Mouse (Mus musculus): ENCODE measurements around the gene Oprl1. TPM values are rescaled to one million over a fixed set of nuclear protein-coding genes. Genes with fewer than 3 reads are reported as not detected.

The Oprl1 gene
- polyA plus RNA-seq, 1 experiment from 2014 or later: 7.5 TPM

- Histone ChIP-seq H3K27me3 (ENCODE audit: control insufficient read depth, insufficient read depth, low read length) (peaks cover 7% of the 10 kb centered on the region; the same call in 1 of the 2 replicates), H3K36me3 (ENCODE audit: control insufficient read depth, insufficient read depth, low read length) (no peaks in the 10 kb centered on the region), H3K4me3 (ENCODE audit: low read depth, low read length) (no peak overlapping the region), H3K4me2 (peak overlapping the region; percentile 95), H3K27ac (ENCODE audit: low read depth, low read length) (no peak overlapping the region), H3K4me1 (ENCODE audit: control insufficient read depth, insufficient read depth, low read length) (peaks cover 10% of the 10 kb centered on the region), H3K9me3 (replicated peaks; ENCODE audit: control insufficient read depth, low read length) (no peaks in the 10 kb centered on the region), H3K9ac (ENCODE audit: low read depth, low read length) (peak overlapping the region; percentile 85; the same call in 1 of the 2 replicates)
- ATAC-seq (replicated peaks; ENCODE audit: insufficient number of reproducible peaks, low FRiP score, low TSS enrichment): no peak
- 88% methylated on average over 3 of the region's 3 CpGs for WGBS (ENCODE audit: insufficient replicate concordance)
These were observed 20.2 kb upstream of the Oprl1 start for GRCm38 (mm10) chr2:181694581-181694980.

GRCm38 (mm10) chr2:181695776-181696175 is 19.0 kb upstream of the Oprl1 start:
- no peak overlapping the region for H3K4me2 ChIP-seq
- no peak overlapping the region for H3K27ac ChIP-seq (ENCODE audit: low read depth, low read length)
- H3K27me3 ChIP-seq (ENCODE audit: control insufficient read depth, insufficient read depth, low read length): peaks cover 7% of the 10 kb centered on the region; the same call in 1 of the 2 replicates
- H3K4me1 ChIP-seq (ENCODE audit: control insufficient read depth, insufficient read depth, low read length): peaks cover 10% of the 10 kb centered on the region
- 78% methylated on average over 1 of the region's 1 CpGs for WGBS (ENCODE audit: insufficient replicate concordance)
- no peak overlapping the region for H3K4me3 ChIP-seq (ENCODE audit: low read depth, low read length)
- ATAC-seq (replicated peaks; ENCODE audit: insufficient number of reproducible peaks, low FRiP score, low TSS enrichment): no peak
- no peak overlapping the region for H3K9ac ChIP-seq (ENCODE audit: low read depth, low read length)
- no peaks in the 10 kb centered on the region for H3K36me3 ChIP-seq (ENCODE audit: control insufficient read depth, insufficient read depth, low read length)
- no peaks in the 10 kb centered on the region for H3K9me3 ChIP-seq (replicated peaks; ENCODE audit: control insufficient read depth, low read length)

DNA sequence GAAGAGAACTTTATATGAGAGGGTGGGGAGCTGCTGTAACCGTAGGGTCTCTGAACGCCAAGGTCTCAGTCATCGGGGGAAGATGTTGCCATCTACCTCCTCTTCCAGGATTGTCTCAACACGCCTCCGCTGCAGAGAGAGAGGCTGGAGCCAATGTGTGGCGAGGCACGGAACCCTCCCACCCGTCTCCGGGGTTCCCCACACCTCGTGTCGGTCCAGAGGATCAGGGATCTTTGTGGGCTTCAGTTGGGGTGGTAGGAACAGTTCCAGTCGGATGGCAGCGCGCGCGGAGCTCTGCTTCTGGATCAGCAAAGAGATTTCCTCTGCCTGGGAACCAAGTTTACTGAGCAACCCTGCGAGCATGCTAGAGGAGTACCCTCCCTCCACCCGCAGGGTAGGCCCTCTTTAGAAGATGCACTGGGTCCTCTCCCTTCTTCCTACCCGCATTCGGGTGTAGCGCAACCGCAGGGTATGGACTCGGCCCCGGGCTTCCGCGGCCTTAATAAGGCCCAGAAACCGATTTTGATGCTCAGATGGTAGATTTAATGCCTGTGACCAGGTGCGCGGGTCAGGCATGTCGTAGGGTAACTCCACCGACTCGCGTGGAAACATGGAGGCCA is 17.9 kb upstream of the Oprl1 start:
- no peaks in the 10 kb centered on the region for H3K36me3 ChIP-seq (ENCODE audit: control insufficient read depth, insufficient read depth, low read length)
- H3K27ac ChIP-seq (ENCODE audit: low read depth, low read length): no peak overlapping the region
- 52% methylated on average over 33 of the region's 33 CpGs for WGBS (ENCODE audit: insufficient replicate concordance)
- peaks cover 7% of the 10 kb centered on the region; the same call in 1 of the 2 replicates for H3K27me3 ChIP-seq (ENCODE audit: control insufficient read depth, insufficient read depth, low read length)
- H3K9ac ChIP-seq (ENCODE audit: low read depth, low read length): no peak overlapping the region
- H3K9me3 ChIP-seq (replicated peaks; ENCODE audit: control insufficient read depth, low read length): no peaks in the 10 kb centered on the region
- ATAC-seq (replicated peaks; ENCODE audit: insufficient number of reproducible peaks, low FRiP score, low TSS enrichment): no peak
- H3K4me1 ChIP-seq (ENCODE audit: control insufficient read depth, insufficient read depth, low read length): peaks cover 7% of the 10 kb centered on the region
- no peak overlapping the region for H3K4me3 ChIP-seq (ENCODE audit: low read depth, low read length)
- no peak overlapping the region for H3K4me2 ChIP-seq

- Histone ChIP-seq H3K27ac (ENCODE audit: low read depth, low read length) (no peak within 1 kb of the TSS), H3K9ac (ENCODE audit: low read depth, low read length) (no peak within 1 kb of the TSS), H3K9me3 (replicated peaks; ENCODE audit: control insufficient read depth, low read length) (no peaks in the 10 kb centered on the region), H3K4me1 (ENCODE audit: control insufficient read depth, insufficient read depth, low read length) (peaks cover under 1% of the 10 kb centered on the region; the same call in 1 of the 2 replicates), H3K36me3 (ENCODE audit: control insufficient read depth, insufficient read depth, low read length) (no peaks in the 10 kb centered on the region), H3K27me3 (ENCODE audit: control insufficient read depth, insufficient read depth, low read length) (peaks cover 7% of the 10 kb centered on the region; the same call in 1 of the 2 replicates), H3K4me3 (ENCODE audit: low read depth, low read length) (no peak within 1 kb of the TSS), H3K4me2 (no peak within 1 kb of the TSS)
- no peak for ATAC-seq (replicated peaks; ENCODE audit: insufficient number of reproducible peaks, low FRiP score, low TSS enrichment)
- WGBS (ENCODE audit: insufficient replicate concordance): 56% methylated on average over 5 of the region's 5 CpGs
These were observed 16.6 kb upstream of the Oprl1 start, which contains the start of gene Lkaaear1 for GRCm38 (mm10) chr2:181698241-181698640. Gene Lkaaear1, minus strand, starts transcription at chr2:181698442.

GRCm38 (mm10) chr2:181706668-181707067 is 8.1 kb upstream of the Oprl1 start:
- no peaks in the 10 kb centered on the region for H3K4me1 ChIP-seq (ENCODE audit: control insufficient read depth, insufficient read depth, low read length)
- H3K27ac ChIP-seq (ENCODE audit: low read depth, low read length): no peak overlapping the region
- no peak overlapping the region for H3K4me3 ChIP-seq (ENCODE audit: low read depth, low read length)
- no peak overlapping the region for H3K4me2 ChIP-seq
- no peak overlapping the region for H3K9ac ChIP-seq (ENCODE audit: low read depth, low read length)
- no peaks in the 10 kb centered on the region for H3K27me3 ChIP-seq (ENCODE audit: control insufficient read depth, insufficient read depth, low read length)
- ATAC-seq (replicated peaks; ENCODE audit: insufficient number of reproducible peaks, low FRiP score, low TSS enrichment): no peak
- H3K9me3 ChIP-seq (replicated peaks; ENCODE audit: control insufficient read depth, low read length): no peaks in the 10 kb centered on the region
- 31% methylated on average over 4 of the region's 4 CpGs for WGBS (ENCODE audit: insufficient replicate concordance)
- H3K36me3 ChIP-seq (ENCODE audit: control insufficient read depth, insufficient read depth, low read length): no peaks in the 10 kb centered on the region

DNA sequence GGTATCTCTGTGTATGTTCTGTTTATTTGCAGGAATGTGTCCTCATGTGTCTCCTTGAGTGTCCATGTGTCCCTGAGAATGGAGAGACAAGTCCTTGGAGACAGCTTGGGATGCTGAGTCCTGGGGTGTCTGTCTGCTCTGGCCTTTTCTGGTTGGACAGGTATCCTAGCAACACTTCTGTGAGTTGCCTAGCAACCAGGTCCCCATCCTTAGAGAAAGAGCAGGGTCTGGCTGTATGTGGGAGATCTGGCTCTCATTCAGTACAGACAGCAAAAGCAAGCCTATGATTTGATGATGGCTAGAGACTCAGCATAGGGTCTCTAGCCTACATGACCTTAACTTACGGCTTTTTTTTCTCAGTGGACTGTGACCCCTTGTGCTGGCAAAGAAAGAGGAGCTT is 1.1 kb upstream of the Oprl1 start:
- Histone ChIP-seq H3K27ac (ENCODE audit: low read depth, low read length) (no peak overlapping the region), H3K9ac (ENCODE audit: low read depth, low read length) (no peak overlapping the region), H3K27me3 (ENCODE audit: control insufficient read depth, insufficient read depth, low read length) (no peaks in the 10 kb centered on the region), H3K9me3 (replicated peaks; ENCODE audit: control insufficient read depth, low read length) (no peaks in the 10 kb centered on the region), H3K4me2 (no peak overlapping the region), H3K36me3 (ENCODE audit: control insufficient read depth, insufficient read depth, low read length) (no peaks in the 10 kb centered on the region), H3K4me1 (ENCODE audit: control insufficient read depth, insufficient read depth, low read length) (peaks cover 8% of the 10 kb centered on the region), H3K4me3 (ENCODE audit: low read depth, low read length) (no peak overlapping the region)
- WGBS (ENCODE audit: insufficient replicate concordance): 81% methylated on average over 1 of the region's 1 CpGs
- no peak for ATAC-seq (replicated peaks; ENCODE audit: insufficient number of reproducible peaks, low FRiP score, low TSS enrichment)

DNA sequence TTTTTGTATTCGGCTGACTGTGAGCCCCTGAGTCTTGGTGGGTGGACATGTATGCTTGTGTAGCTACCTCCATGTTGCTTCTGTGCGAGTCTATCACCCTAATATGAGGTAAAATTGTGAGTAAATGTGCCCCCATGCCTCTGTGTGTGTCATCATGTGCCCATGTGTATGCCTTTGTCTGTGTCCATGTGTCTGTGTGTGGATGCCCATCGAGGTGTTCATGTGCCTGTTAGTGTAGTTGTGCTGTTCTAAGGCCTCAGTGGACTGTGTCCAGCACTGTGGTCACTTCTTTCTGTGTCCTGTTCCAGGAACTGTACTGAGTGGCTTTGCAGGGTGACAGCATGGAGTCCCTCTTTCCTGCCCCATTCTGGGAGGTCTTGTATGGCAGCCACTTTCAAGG is 566 bp downstream of the Oprl1 start:
- WGBS (ENCODE audit: insufficient replicate concordance): 53% methylated on average over 3 of the region's 3 CpGs
- no peaks in the 10 kb centered on the region for H3K9me3 ChIP-seq (replicated peaks; ENCODE audit: control insufficient read depth, low read length)
- H3K4me2 ChIP-seq: peak overlapping the region; percentile 59
- 0 out of 2 replicates have a peak, but pooled peaks cover 4% of the 10 kb centered on the region for H3K36me3 ChIP-seq (ENCODE audit: control insufficient read depth, insufficient read depth, low read length)
- peak overlapping the region; percentile 71 for H3K27ac ChIP-seq (ENCODE audit: low read depth, low read length)
- peak overlapping the region; percentile 67 for H3K9ac ChIP-seq (ENCODE audit: low read depth, low read length)
- H3K27me3 ChIP-seq (ENCODE audit: control insufficient read depth, insufficient read depth, low read length): no peaks in the 10 kb centered on the region
- no peak for ATAC-seq (replicated peaks; ENCODE audit: insufficient number of reproducible peaks, low FRiP score, low TSS enrichment)
- H3K4me3 ChIP-seq (ENCODE audit: low read depth, low read length): peak overlapping the region; percentile 34
- peaks cover 8% of the 10 kb centered on the region for H3K4me1 ChIP-seq (ENCODE audit: control insufficient read depth, insufficient read depth, low read length)

DNA sequence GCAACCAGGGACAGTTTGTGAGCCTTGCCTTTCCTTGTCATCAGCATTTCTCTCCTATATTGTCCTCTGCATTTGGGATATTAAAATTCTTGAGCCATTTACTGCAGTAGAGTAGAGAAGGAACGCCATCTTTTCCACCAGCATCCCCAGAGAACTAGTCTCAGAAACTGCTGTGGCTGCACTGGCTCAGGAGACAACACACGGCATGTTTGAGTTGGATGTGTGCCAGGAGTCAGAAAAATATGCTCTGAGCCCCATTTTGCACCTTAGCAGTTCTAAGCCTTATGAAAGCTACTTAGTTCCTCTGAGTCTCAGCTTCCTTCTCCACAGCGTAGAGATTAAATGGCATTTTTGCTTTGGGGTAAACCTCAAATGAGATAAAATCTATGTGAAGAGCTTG is 2.2 kb downstream of the Oprl1 start:
- no peak overlapping the region for H3K4me2 ChIP-seq
- WGBS (ENCODE audit: insufficient replicate concordance): 55% methylated on average over 3 of the region's 3 CpGs
- no peak for ATAC-seq (replicated peaks; ENCODE audit: insufficient number of reproducible peaks, low FRiP score, low TSS enrichment)

DNA sequence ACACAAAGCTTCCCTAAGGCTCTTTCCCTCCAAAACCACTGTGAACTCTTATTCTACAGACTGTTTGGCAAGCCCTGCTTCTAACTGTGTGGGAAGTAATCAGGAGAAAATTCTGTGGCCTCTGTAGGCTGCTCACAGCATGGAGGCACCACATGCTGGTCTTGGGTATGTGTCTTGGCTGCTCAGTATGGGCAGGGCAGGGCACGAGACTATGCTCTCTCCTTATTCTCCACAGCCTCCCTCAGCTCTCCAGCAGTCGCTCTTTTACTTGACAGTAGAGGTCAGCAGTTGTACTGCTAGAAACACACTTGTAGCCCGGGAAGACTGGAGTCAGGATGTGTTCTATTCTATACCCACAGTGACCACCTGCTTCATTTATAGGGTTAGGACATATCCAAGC is 5.2 kb downstream of the Oprl1 start:
- Histone ChIP-seq H3K4me1 (ENCODE audit: control insufficient read depth, insufficient read depth, low read length) (peaks cover 4% of the 10 kb centered on the region; the same call in 1 of the 2 replicates), H3K9me3 (replicated peaks; ENCODE audit: control insufficient read depth, low read length) (no peaks in the 10 kb centered on the region), H3K36me3 (ENCODE audit: control insufficient read depth, insufficient read depth, low read length) (0 out of 2 replicates have a peak, but pooled peaks cover 4% of the 10 kb centered on the region), H3K9ac (ENCODE audit: low read depth, low read length) (no peak overlapping the region), H3K27me3 (ENCODE audit: control insufficient read depth, insufficient read depth, low read length) (no peaks in the 10 kb centered on the region), H3K4me2 (no peak overlapping the region), H3K4me3 (ENCODE audit: low read depth, low read length) (no peak overlapping the region), H3K27ac (ENCODE audit: low read depth, low read length) (no peak overlapping the region)
- ATAC-seq (replicated peaks; ENCODE audit: insufficient number of reproducible peaks, low FRiP score, low TSS enrichment): no peak
- 20% methylated on average over 3 of the region's 3 CpGs for WGBS (ENCODE audit: insufficient replicate concordance)

More for the DNA sequence above, 2.2 kb downstream of the Oprl1 start:
- no peak overlapping the region for H3K9ac ChIP-seq (ENCODE audit: low read depth, low read length)
- 0 out of 2 replicates have a peak, but pooled peaks cover 4% of the 10 kb centered on the region for H3K36me3 ChIP-seq (ENCODE audit: control insufficient read depth, insufficient read depth, low read length)
- H3K4me3 ChIP-seq (ENCODE audit: low read depth, low read length): no peak overlapping the region
- no peaks in the 10 kb centered on the region for H3K9me3 ChIP-seq (replicated peaks; ENCODE audit: control insufficient read depth, low read length)
- H3K27ac ChIP-seq (ENCODE audit: low read depth, low read length): no peak overlapping the region
- no peaks in the 10 kb centered on the region for H3K27me3 ChIP-seq (ENCODE audit: control insufficient read depth, insufficient read depth, low read length)
- H3K4me1 ChIP-seq (ENCODE audit: control insufficient read depth, insufficient read depth, low read length): peaks cover 8% of the 10 kb centered on the region

Measured in heart, embryonic 11.5 days (tissue).